Mouse (Mus musculus): ENCODE results near the gene Dstyk.

DNA sequence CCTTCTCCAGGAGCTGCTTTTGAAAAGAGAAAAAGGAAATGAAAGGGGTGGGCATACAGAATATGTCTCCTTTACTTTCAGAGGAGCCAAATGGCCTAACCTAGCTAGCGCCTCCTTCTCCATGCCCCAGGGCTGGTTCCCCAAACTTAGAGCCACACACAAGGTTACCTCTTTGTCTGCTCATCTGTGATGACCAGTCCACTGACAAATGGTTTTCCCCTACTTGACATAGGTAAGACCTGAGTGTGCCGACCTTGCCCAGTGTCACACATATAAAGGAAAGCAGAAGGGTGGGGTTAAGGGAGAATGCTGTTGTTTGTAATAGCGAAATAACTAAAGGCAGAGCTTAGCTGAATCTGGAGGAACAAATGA is 42.5 kb upstream of the Dstyk start:
- no peak for TF ChIP-seq CTCF (IDR thresholded peaks at IDR 0.05; ENCODE audit: borderline replicate concordance, insufficient read depth, low read length)
- TF ChIP-seq POLR2A (IDR thresholded peaks at IDR 0.05; ENCODE audit: low read depth, low read length) = no peak

Data from embryonic fibroblast, embryonic 13.5 days (primary cell).